Mouse (Mus musculus): ENCODE results near the gene Foxf2.

- TF ChIP-seq E2F4 (IDR thresholded peaks at IDR 0.05; ENCODE audit: insufficient read depth) (no peak), TCF12 (IDR thresholded peaks at IDR 0.05; ENCODE audit: insufficient read depth, poor library complexity, severe bottlenecking) (no peak)
Measured at GRCm38 (mm10) chr13:31622371-31622770, 3.2 kb upstream of the Foxf2 start.

All from myocyte (in vitro differentiated cells).